Mouse (Mus musculus): ENCODE data around the gene Pde7b. TPM values are rescaled to one million over a fixed set of nuclear protein-coding genes. Genes with fewer than 3 reads are reported as not detected.

Gene Pde7b
- total and polyA plus RNA-seq, 3 experiments: 0.22 TPM; not detected in 2

DNA sequence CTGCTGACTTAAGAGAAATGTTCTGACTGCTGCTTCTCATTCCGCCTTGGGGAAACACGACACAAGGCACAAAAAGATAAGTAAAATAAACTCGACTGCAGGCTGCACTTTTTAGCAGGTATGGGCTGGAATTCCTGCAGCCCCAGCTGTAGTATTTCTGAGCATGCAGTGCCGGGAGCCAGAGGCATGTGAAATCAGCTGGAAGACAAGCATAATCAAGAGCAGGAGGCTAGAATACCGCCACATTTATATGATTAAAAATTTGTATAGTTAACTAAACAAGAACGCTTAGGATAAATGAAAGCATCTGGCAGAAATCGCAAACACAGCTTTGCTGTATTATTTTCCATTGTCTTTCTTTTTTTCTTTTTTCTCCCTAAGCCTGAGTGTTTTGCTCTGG is 168.4 kb downstream of the Pde7b start:
- Histone ChIP-seq H3K4me1 (ENCODE audit: insufficient read depth, low read depth, low read length) (no peaks in the 10 kb centered on the region), H3K36me3 (replicated peaks) (no peaks in the 10 kb centered on the region), H3K9me3 (replicated peaks) (no peaks in the 10 kb centered on the region), H3K27me3 (ENCODE audit: insufficient read depth, low read length) (peaks cover 15% of the 10 kb centered on the region), H3K4me3 (ENCODE audit: low read depth, low read length) (no peak overlapping the region)
- no peak for DNase-seq (ENCODE audit: low spot score)
- TF ChIP-seq GATA2 (IDR thresholded peaks at IDR 0.05; ENCODE audit: borderline replicate concordance, low read depth, low read length) (no peak), CTCF (IDR thresholded peaks at IDR 0.05; ENCODE audit: low read depth, low read length) (no peak), GATA1 (IDR thresholded peaks at IDR 0.05; ENCODE audit: borderline replicate concordance, low read length) (no peak), TAL1 (conservative IDR thresholded peaks at IDR 0.05; ENCODE audit: low read depth, low read length) (no peak), POLR2AphosphoS5 (IDR thresholded peaks at IDR 0.05; ENCODE audit: insufficient replicate concordance, low read depth, low read length) (no peak)
- no peak for ATAC-seq (ENCODE audit: extremely low read depth, insufficient number of reproducible peaks, low FRiP score, poor library complexity, severe bottlenecking)

DNA sequence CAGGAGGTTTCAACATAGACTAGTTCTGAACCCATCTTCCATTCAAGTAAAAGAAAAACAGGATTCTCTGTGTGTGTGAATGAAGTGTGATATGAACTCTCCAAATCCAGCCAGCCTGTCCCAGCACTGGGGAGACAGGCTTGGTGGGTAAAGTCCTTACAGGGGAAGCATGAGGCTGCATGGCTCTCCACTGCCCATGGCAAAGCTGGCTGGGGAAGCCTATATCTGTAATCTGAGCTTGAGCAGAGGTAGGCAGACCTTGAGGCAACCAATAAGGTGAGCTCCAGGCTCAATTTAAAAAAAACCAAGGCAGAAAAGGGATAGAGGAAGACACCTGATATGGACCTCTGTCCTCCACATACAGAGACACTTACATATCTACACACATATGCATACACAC is 173.5 kb downstream of the Pde7b start:
- no peak overlapping the region for H3K4me3 ChIP-seq (ENCODE audit: low read depth, low read length)
- no peaks in the 10 kb centered on the region for H3K9me3 ChIP-seq (replicated peaks)
- ATAC-seq (ENCODE audit: extremely low read depth, insufficient number of reproducible peaks, low FRiP score, poor library complexity, severe bottlenecking) (no peak), DNase-seq (ENCODE audit: low spot score) (no peak)
- no peaks in the 10 kb centered on the region for H3K36me3 ChIP-seq (replicated peaks)
- H3K4me1 ChIP-seq (ENCODE audit: insufficient read depth, low read depth, low read length): no peaks in the 10 kb centered on the region
- TF ChIP-seq GATA1 (IDR thresholded peaks at IDR 0.05; ENCODE audit: borderline replicate concordance, low read length) (no peak), GATA2 (IDR thresholded peaks at IDR 0.05; ENCODE audit: borderline replicate concordance, low read depth, low read length) (no peak), TAL1 (conservative IDR thresholded peaks at IDR 0.05; ENCODE audit: low read depth, low read length) (no peak), CTCF (IDR thresholded peaks at IDR 0.05; ENCODE audit: low read depth, low read length) (no peak), POLR2AphosphoS5 (IDR thresholded peaks at IDR 0.05; ENCODE audit: insufficient replicate concordance, low read depth, low read length) (no peak)
- peaks cover 29% of the 10 kb centered on the region for H3K27me3 ChIP-seq (ENCODE audit: insufficient read depth, low read length)

DNA sequence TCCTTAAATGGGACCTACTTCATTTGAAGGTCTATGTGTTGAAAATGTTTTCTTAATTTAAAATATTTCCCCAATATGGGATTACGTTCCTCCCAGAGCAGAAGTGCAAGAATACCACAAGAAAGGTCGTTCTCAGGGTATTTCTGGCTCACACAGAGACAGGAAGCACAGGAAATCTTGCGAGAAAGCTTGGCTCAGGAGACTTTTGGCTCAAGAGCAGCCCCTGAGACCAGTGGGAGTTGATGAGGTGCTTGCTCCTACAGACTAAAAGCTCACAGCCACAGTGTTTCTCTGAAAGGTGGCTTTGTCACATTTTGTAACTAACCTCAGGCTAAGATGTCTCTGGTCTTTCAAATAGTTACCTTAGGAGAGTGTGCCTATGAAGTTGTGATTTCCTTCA is 174.1 kb downstream of the Pde7b start:
- TF ChIP-seq GATA2 (IDR thresholded peaks at IDR 0.05; ENCODE audit: borderline replicate concordance, low read depth, low read length): no peak
- Histone ChIP-seq H3K4me1 (ENCODE audit: insufficient read depth, low read depth, low read length) (no peaks in the 10 kb centered on the region), H3K27me3 (ENCODE audit: insufficient read depth, low read length) (peaks cover 31% of the 10 kb centered on the region), H3K9me3 (replicated peaks) (no peaks in the 10 kb centered on the region), H3K36me3 (replicated peaks) (no peaks in the 10 kb centered on the region), H3K4me3 (ENCODE audit: low read depth, low read length) (no peak overlapping the region)
- ATAC-seq (ENCODE audit: extremely low read depth, insufficient number of reproducible peaks, low FRiP score, poor library complexity, severe bottlenecking) (no peak), DNase-seq (ENCODE audit: low spot score) (no peak)

DNA sequence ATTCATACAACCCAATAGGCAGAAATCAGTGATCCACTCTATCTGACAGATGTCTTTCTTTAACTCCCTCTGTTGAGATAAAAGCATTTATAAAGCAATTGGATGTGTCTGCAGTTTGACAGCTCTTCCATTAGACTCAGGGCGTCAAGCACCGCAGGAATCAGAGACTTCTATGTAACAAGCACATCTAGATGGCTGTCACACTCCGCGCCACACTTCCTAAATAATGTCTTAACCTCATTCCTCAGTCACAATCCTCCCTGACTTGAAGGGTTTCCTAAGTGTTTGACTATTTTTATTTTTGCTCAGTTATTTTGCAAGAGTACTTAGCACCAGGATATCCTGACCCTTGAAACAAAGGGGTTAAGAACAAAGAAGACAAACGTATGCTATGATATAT is 174.7 kb downstream of the Pde7b start:
- Histone ChIP-seq H3K4me1 (ENCODE audit: insufficient read depth, low read depth, low read length) (no peaks in the 10 kb centered on the region), H3K36me3 (replicated peaks) (no peaks in the 10 kb centered on the region), H3K27me3 (ENCODE audit: insufficient read depth, low read length) (peaks cover 31% of the 10 kb centered on the region), H3K4me3 (ENCODE audit: low read depth, low read length) (no peak overlapping the region), H3K9me3 (replicated peaks) (no peaks in the 10 kb centered on the region)
- ATAC-seq (ENCODE audit: extremely low read depth, insufficient number of reproducible peaks, low FRiP score, poor library complexity, severe bottlenecking) (no peak), DNase-seq (ENCODE audit: low spot score) (no peak)
- no peak for TF ChIP-seq POLR2AphosphoS5 (IDR thresholded peaks at IDR 0.05; ENCODE audit: insufficient replicate concordance, low read depth, low read length)
- no peak for TF ChIP-seq GATA1 (IDR thresholded peaks at IDR 0.05; ENCODE audit: borderline replicate concordance, low read length)
- TF ChIP-seq CTCF (IDR thresholded peaks at IDR 0.05; ENCODE audit: low read depth, low read length): no peak
- no peak for TF ChIP-seq TAL1 (conservative IDR thresholded peaks at IDR 0.05; ENCODE audit: low read depth, low read length)
- no peak for TF ChIP-seq GATA2 (IDR thresholded peaks at IDR 0.05; ENCODE audit: borderline replicate concordance, low read depth, low read length)

DNA sequence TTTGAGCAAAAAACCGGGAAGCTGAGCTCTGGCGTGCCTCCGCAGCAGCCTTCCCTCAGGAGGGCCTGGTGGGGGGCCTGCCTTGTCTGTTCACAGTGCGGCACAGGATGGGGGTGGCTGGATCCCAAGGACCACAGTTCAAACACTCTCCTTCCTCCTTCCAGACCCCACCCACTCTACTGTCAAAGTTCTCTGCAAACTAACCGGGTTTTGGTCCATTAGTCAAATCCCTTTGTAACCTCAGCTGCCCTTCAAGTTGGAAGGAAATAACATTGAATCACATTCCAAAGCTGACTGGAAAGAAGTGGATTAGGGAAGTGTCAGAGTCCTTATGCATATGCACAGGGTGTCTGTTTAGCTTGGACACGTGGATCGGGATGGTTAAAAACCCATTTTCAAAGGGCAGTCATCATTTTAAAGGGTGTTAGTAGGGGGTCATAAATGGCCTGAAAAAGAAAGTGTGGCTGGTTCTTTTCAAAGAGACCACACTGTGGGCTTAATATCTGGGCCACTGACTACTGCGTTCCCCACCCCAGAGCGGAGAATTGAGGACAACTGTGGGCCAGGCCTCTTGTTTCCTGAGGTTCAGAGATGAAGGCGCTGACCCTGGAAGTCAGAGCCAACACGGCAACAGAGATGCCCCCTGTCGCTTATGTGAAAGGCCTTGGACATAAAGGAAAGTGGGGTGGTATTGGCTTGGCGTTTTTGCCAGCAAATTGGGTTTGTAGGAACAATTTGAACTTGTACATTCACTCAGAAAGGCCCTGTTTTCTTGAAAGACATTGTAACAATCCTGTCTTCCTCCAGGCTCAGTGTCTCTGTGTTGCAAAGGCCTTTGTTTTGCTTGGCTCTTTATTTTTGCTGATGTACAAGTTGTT is 175.8 kb downstream of the Pde7b start:
- Histone ChIP-seq H3K9me3 (replicated peaks) (no peaks in the 10 kb centered on the region), H3K4me1 (ENCODE audit: insufficient read depth, low read depth, low read length) (no peaks in the 10 kb centered on the region), H3K36me3 (replicated peaks) (no peaks in the 10 kb centered on the region), H3K27me3 (ENCODE audit: insufficient read depth, low read length) (peaks cover 32% of the 10 kb centered on the region), H3K4me3 (ENCODE audit: low read depth, low read length) (no peak overlapping the region)
- ATAC-seq (ENCODE audit: extremely low read depth, insufficient number of reproducible peaks, low FRiP score, poor library complexity, severe bottlenecking) (no peak), DNase-seq (ENCODE audit: low spot score) (no peak)
- no peak for TF ChIP-seq TAL1 (conservative IDR thresholded peaks at IDR 0.05; ENCODE audit: low read depth, low read length)
- TF ChIP-seq CTCF (IDR thresholded peaks at IDR 0.05; ENCODE audit: low read depth, low read length): no peak
- TF ChIP-seq GATA1 (IDR thresholded peaks at IDR 0.05; ENCODE audit: borderline replicate concordance, low read length): no peak

DNA sequence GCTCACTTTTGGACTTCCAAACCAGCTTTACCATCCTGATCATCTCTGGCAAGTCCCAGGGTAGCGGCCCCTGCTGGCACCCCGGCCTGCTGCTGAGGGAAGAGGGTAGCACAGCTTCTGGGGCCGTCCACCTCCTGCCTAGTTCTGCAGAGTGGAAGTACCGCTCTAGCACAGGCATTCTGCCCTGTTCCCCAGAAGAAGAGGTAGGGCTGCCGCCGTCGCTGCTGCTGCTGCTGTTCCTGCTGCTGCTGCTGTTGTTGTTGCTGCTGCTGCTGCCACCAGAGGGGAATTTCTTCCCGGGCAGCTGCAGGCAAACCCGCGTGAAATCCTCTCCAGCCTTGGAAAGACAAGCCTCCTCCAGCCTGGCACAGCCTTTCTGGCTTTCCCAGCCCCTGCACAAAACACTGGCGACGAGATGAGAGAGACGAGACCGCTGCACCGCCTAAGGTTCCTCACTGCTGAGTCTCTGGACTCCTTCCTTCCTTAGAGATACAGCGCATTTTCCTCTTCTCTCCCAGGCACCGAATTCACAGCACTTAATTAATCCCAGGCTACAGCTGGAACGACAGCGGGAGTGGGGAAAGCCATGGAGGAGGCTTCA is 176.8 kb downstream of the Pde7b start:
- ATAC-seq (ENCODE audit: extremely low read depth, insufficient number of reproducible peaks, low FRiP score, poor library complexity, severe bottlenecking) (no peak), DNase-seq (ENCODE audit: low spot score) (no peak)
- H3K4me1 ChIP-seq (ENCODE audit: insufficient read depth, low read depth, low read length): no peaks in the 10 kb centered on the region

More for the DNA sequence above, 176.8 kb downstream of the Pde7b start:
- Histone ChIP-seq H3K36me3 (replicated peaks) (no peaks in the 10 kb centered on the region), H3K4me3 (ENCODE audit: low read depth, low read length) (no peak overlapping the region), H3K9me3 (replicated peaks) (no peaks in the 10 kb centered on the region), H3K27me3 (ENCODE audit: insufficient read depth, low read length) (peaks cover 29% of the 10 kb centered on the region)
- TF ChIP-seq CTCF (IDR thresholded peaks at IDR 0.05; ENCODE audit: low read depth, low read length): no peak
- no peak for TF ChIP-seq GATA1 (IDR thresholded peaks at IDR 0.05; ENCODE audit: borderline replicate concordance, low read length)
- no peak for TF ChIP-seq POLR2AphosphoS5 (IDR thresholded peaks at IDR 0.05; ENCODE audit: insufficient replicate concordance, low read depth, low read length)
- no peak for TF ChIP-seq TAL1 (conservative IDR thresholded peaks at IDR 0.05; ENCODE audit: low read depth, low read length)
